Mouse (Mus musculus): ENCODE data around the gene Dus4l. TPM values are rescaled to one million over a fixed set of nuclear protein-coding genes. Genes with fewer than 3 reads are reported as not detected.

Dus4l gene
- polyA plus RNA-seq, 1 experiment from 2014 or later: 9.3 TPM

DNA sequence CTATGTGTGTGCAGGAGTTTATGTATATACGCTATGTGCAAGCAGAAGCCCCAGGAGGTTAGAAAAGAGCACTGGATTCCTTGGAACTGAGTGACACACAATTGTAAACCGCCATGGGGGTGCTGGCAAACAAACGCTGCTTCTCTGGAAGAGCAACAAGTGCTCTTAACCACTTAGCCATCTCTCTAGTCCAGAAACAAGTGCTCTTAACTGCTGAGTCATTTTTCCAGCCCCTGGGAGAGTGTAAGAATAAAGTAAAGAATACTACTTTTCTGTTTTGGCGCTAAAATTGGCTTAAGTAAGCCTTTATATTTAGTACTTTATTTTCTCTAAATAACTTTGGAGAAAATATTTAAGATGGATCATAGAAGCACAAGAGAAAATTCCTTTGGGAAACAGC, 41.3 kb downstream of the Dus4l start:
- Histone ChIP-seq H3K4me1 (replicated peaks; ENCODE audit: control insufficient read depth, insufficient read depth, low read length) (no peaks in the 10 kb centered on the region), H3K9me3 (ENCODE audit: control insufficient read depth, low read length) (no peaks in the 10 kb centered on the region), H3K27me3 (ENCODE audit: control insufficient read depth, insufficient read depth, low read length) (no peaks in the 10 kb centered on the region), H3K27ac (ENCODE audit: low read depth, low read length) (no peak overlapping the region), H3K4me2 (replicated peaks; ENCODE audit: low read depth, low read length) (no peak overlapping the region), H3K9ac (ENCODE audit: low read depth, low read length) (no peak overlapping the region), H3K36me3 (ENCODE audit: control insufficient read depth, insufficient read depth, low read length) (no peaks in the 10 kb centered on the region), H3K4me3 (ENCODE audit: low read depth, low read length) (no peak overlapping the region)
- WGBS: 56% methylated on average over 4 of the region's 4 CpGs
- DNase-seq (ENCODE audit: low spot score) (no peak), ATAC-seq (ENCODE audit: low FRiP score) (no peak)

GRCm38 (mm10) chr12:31608138-31608537, 46.5 kb downstream of the Dus4l start:
- no peaks in the 10 kb centered on the region for H3K9me3 ChIP-seq (ENCODE audit: control insufficient read depth, low read length)
- 9% methylated on average over 3 of the region's 3 CpGs for WGBS

DNA sequence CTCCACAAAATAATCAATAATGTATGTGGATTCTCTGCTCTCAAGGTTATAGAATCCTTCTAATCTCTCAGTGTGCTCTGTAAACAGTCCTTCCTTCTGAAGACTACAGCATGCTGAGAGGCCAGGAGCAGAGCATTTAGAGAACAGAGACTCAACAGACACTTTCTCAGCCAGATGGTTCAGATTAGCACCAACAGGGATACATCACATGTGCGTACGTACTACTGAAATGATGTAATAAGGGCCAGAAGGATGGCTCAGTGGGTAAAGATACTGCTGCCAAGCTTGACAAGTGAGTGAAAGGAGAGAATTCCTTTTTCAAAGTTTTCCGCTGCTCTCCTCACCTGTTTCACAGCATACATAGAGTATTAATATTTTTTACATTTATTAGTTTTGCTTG, 49.7 kb downstream of the Dus4l start:
- Histone ChIP-seq H3K36me3 (ENCODE audit: control insufficient read depth, insufficient read depth, low read length) (no peaks in the 10 kb centered on the region), H3K9ac (ENCODE audit: low read depth, low read length) (no peak overlapping the region), H3K4me3 (ENCODE audit: low read depth, low read length) (no peak overlapping the region), H3K9me3 (ENCODE audit: control insufficient read depth, low read length) (no peaks in the 10 kb centered on the region), H3K27me3 (ENCODE audit: control insufficient read depth, insufficient read depth, low read length) (no peaks in the 10 kb centered on the region), H3K27ac (ENCODE audit: low read depth, low read length) (no peak overlapping the region), H3K4me2 (replicated peaks; ENCODE audit: low read depth, low read length) (no peak overlapping the region), H3K4me1 (replicated peaks; ENCODE audit: control insufficient read depth, insufficient read depth, low read length) (no peaks in the 10 kb centered on the region)
- ATAC-seq (ENCODE audit: low FRiP score): no peak
- 75% methylated on average over 3 of the region's 3 CpGs for WGBS
- DNase-seq (ENCODE audit: low spot score): peak; percentile 7

More at GRCm38 (mm10) chr12:31608138-31608537, 46.5 kb downstream of the Dus4l start:
- no peak overlapping the region for H3K4me2 ChIP-seq (replicated peaks; ENCODE audit: low read depth, low read length)
- no peak overlapping the region for H3K27ac ChIP-seq (ENCODE audit: low read depth, low read length)
- DNase-seq (ENCODE audit: low spot score) (no peak), ATAC-seq (ENCODE audit: low FRiP score) (no peak)
- no peaks in the 10 kb centered on the region for H3K27me3 ChIP-seq (ENCODE audit: control insufficient read depth, insufficient read depth, low read length)
- no peaks in the 10 kb centered on the region for H3K4me1 ChIP-seq (replicated peaks; ENCODE audit: control insufficient read depth, insufficient read depth, low read length)
- no peak overlapping the region for H3K9ac ChIP-seq (ENCODE audit: low read depth, low read length)
- H3K36me3 ChIP-seq (ENCODE audit: control insufficient read depth, insufficient read depth, low read length): no peaks in the 10 kb centered on the region
- no peak overlapping the region for H3K4me3 ChIP-seq (ENCODE audit: low read depth, low read length)

- 72% methylated on average over 6 of the region's 6 CpGs for WGBS
- Histone ChIP-seq H3K4me2 (replicated peaks; ENCODE audit: low read depth, low read length) (no peak overlapping the region), H3K9me3 (ENCODE audit: control insufficient read depth, low read length) (no peaks in the 10 kb centered on the region), H3K4me1 (replicated peaks; ENCODE audit: control insufficient read depth, insufficient read depth, low read length) (no peaks in the 10 kb centered on the region), H3K4me3 (ENCODE audit: low read depth, low read length) (no peak overlapping the region), H3K36me3 (ENCODE audit: control insufficient read depth, insufficient read depth, low read length) (no peaks in the 10 kb centered on the region), H3K27me3 (ENCODE audit: control insufficient read depth, insufficient read depth, low read length) (no peaks in the 10 kb centered on the region), H3K9ac (ENCODE audit: low read depth, low read length) (no peak overlapping the region), H3K27ac (ENCODE audit: low read depth, low read length) (no peak overlapping the region)
- DNase-seq (ENCODE audit: low spot score): no peak
- no peak for ATAC-seq (ENCODE audit: low FRiP score)
Observed at GRCm38 (mm10) chr12:31603586-31603985, 51.0 kb downstream of the Dus4l start.

DNA sequence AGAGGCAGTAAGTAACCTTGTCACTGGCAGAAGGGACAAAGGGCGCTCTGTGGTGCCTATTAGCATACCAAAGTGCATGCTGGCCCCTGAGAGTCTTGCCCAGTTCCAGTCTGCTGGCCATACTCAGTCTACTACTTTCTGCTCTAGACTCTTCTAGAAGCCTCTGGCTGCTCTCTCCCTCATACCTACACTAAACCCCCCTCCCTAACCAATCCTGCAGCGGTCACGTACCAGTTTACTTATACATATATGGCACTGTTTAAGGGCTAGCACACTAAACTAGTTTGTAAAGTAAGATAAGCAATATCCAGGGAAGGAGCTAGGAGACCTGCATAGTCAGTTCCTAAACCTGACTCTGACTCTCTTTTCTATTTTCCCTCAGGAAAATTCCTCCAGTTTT, 60.3 kb downstream of the Dus4l start:
- no peak overlapping the region for H3K9ac ChIP-seq (ENCODE audit: low read depth, low read length)
- DNase-seq (ENCODE audit: low spot score) (no peak), ATAC-seq (ENCODE audit: low FRiP score) (no peak)
- H3K36me3 ChIP-seq (ENCODE audit: control insufficient read depth, insufficient read depth, low read length): no peaks in the 10 kb centered on the region
- H3K4me2 ChIP-seq (replicated peaks; ENCODE audit: low read depth, low read length): no peak overlapping the region
- H3K4me1 ChIP-seq (replicated peaks; ENCODE audit: control insufficient read depth, insufficient read depth, low read length): no peaks in the 10 kb centered on the region
- H3K9me3 ChIP-seq (ENCODE audit: control insufficient read depth, low read length): no peaks in the 10 kb centered on the region
- 65% methylated on average over 3 of the region's 3 CpGs for WGBS
- H3K27ac ChIP-seq (ENCODE audit: low read depth, low read length): no peak overlapping the region
- no peaks in the 10 kb centered on the region for H3K27me3 ChIP-seq (ENCODE audit: control insufficient read depth, insufficient read depth, low read length)
- H3K4me3 ChIP-seq (ENCODE audit: low read depth, low read length): no peak overlapping the region

GRCm38 (mm10) chr12:31592011-31592410, 62.6 kb downstream of the Dus4l start:
- Histone ChIP-seq H3K27me3 (ENCODE audit: control insufficient read depth, insufficient read depth, low read length) (no peaks in the 10 kb centered on the region), H3K9me3 (ENCODE audit: control insufficient read depth, low read length) (no peaks in the 10 kb centered on the region), H3K36me3 (ENCODE audit: control insufficient read depth, insufficient read depth, low read length) (no peaks in the 10 kb centered on the region), H3K4me2 (replicated peaks; ENCODE audit: low read depth, low read length) (no peak overlapping the region), H3K27ac (ENCODE audit: low read depth, low read length) (no peak overlapping the region), H3K9ac (ENCODE audit: low read depth, low read length) (no peak overlapping the region), H3K4me1 (replicated peaks; ENCODE audit: control insufficient read depth, insufficient read depth, low read length) (no peaks in the 10 kb centered on the region), H3K4me3 (ENCODE audit: low read depth, low read length) (no peak overlapping the region)
- no peak for DNase-seq (ENCODE audit: low spot score)
- ATAC-seq (ENCODE audit: low FRiP score): no peak
- WGBS: 42% methylated on average over 3 of the region's 3 CpGs

Other genes starting within 250 kb of the Dus4l start
- gene Cbll1, start 155.2 kb downstream of the Dus4l start, polyA plus RNA-seq (2014; fragmentation: Nextera tagmentation; extraction: Ambion mirVana): 23.4 and 25.3 TPM in 2 replicates
- gene Slc26a4, start 94.9 kb downstream of the Dus4l start, polyA plus RNA-seq (2014; fragmentation: Nextera tagmentation; extraction: Ambion mirVana): 0.07 TPM in 1 of 2 replicates, not detected in the other
- 27.3 and 30.6 TPM in 2 replicates for gene Bcap29, start 20.2 kb downstream of the Dus4l start, polyA plus RNA-seq (2014; fragmentation: Nextera tagmentation; extraction: Ambion mirVana)
- 41.1 TPM in 2 replicates for gene Cog5, start within 50 bp of the Dus4l start, polyA plus RNA-seq (2014; fragmentation: Nextera tagmentation; extraction: Ambion mirVana)
- 11.0 and 12.7 TPM in 2 replicates for gene Gpr22, start 59.1 kb upstream of the Dus4l start, polyA plus RNA-seq (2014; fragmentation: Nextera tagmentation; extraction: Ambion mirVana)